Mouse (Mus musculus) kidney, adult 10 weeks (tissue): ENCODE results near the gene 9230112D13Rik. TPM values are rescaled to one million over a fixed set of nuclear protein-coding genes. Genes with fewer than 3 reads are reported as not detected.

ENCODE experiments used
- polyA plus RNA-seq: library from polyadenylated mRNA; stranded (reverse); fragments of 350-450 nt; fragmentation: Illumina TruSeq; extraction: RNeasy Lipid Tissue Mini Kit (QIAGEN cat#74804); gene quantifications from one replicate; pipeline ENCODE4 v1.2.3, GENCODE M21; 2014; ENCODE audit warnings: low read depth, low replicate concordance

Gene 9230112D13Rik
- polyA plus RNA-seq, result not detected

DNA sequence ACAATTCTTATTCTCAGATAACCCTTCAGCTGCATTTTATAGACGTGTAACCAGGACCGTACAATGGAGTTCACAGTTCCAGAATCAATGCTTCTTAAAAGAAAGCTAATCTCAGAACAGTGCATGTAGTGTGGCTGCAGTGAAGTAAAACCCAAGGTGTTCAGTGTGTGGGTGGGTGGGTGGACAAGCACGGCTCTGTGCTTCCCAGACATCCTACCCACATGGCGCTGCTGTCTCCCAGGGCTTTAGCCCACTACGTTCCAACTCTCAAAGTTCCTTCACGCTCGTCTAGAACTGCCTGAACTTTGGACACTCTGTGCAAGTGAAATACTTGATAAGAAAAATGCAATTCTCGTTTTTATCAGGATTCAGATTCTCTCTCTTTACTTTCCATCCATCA lies at the start of gene 9230112D13Rik:
Gene 9230112D13Rik (minus strand): TSS at position 101 of the 400 bp plus-strand sequence.

GRCm38 (mm10) chr14:34503325-34503647 lies 19.3 kb downstream of the 9230112D13Rik start, which contains the start of gene Bmpr1a:
Gene Bmpr1a, minus strand, starts transcription at chr14:34503341.

Other genes with a start within 250 kb of the 9230112D13Rik start
- 27.7 TPM for gene Shld2, start 212.3 kb downstream of the 9230112D13Rik start, polyA plus RNA-seq
- gene Glud1, start 212.1 kb downstream of the 9230112D13Rik start, polyA plus RNA-seq, result 641 TPM
- not detected for gene Fam25c, start 167.4 kb downstream of the 9230112D13Rik start, polyA plus RNA-seq
- not detected for gene Sncg, start 148.0 kb downstream of the 9230112D13Rik start, polyA plus RNA-seq
- gene Mmrn2, start 147.3 kb downstream of the 9230112D13Rik start, polyA plus RNA-seq, result 13.1 TPM
- gene Bmpr1a, start 19.5 kb downstream of the 9230112D13Rik start, polyA plus RNA-seq, result 114 TPM
- gene Ldb3, start 65.9 kb upstream of the 9230112D13Rik start, polyA plus RNA-seq, result 1.1 TPM
- not detected for gene Opn4, start 77.3 kb upstream of the 9230112D13Rik start, polyA plus RNA-seq
- 117 TPM for gene Wapl, start 151.1 kb upstream of the 9230112D13Rik start, polyA plus RNA-seq